Mouse (Mus musculus): ENCODE results near the gene Rcor3. TPM values are rescaled to one million over a fixed set of nuclear protein-coding genes. Genes with fewer than 3 reads are reported as not detected.
A peak's percentile ranks its signal among the peaks of the same experiment; 100 is the strongest.

The Rcor3 gene
- polyA plus RNA-seq, 1 experiment from 2014 or later: 25.1 TPM

DNA sequence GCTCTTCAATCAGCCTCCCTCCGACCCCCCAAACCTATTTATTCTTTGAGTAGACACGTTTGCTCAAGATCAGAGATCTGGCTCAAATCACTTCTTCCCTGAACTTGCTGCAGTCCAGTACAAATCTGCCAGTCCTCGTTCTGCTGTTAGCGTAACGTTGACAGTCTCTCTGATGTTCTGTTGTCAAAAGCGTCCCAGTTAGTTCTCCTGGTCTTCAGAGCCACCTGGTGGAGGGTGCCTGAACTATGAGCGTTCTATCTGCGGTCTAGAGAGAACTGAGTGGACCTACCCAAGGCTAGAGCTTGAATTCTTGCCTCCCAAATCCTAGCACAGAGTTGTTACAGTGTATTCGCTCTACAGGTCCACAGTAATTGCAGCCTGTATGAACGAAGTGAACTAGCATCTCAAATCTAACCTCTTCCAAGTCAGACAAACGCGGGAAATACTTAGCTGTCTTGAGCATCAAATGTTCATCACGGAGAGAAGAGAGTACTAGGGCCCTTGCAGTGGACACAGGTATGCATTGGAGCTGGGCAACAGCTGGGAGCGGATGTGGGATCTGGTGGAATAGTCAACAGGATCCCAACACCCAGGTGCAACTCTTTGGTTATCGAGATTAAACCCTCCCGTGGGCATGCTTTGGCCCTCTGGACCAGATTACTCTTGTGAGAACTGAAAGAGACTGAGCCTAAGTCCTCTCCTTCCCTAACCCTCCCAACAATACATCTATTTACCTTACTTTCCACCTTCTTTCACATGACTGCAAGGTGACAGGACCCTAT, 44.8 kb downstream of the Rcor3 start:
- H3K4me3 ChIP-seq (replicated peaks): peak overlapping the region; percentile 59
- ATAC-seq (ENCODE audit: insufficient number of reproducible peaks, insufficient read depth, low FRiP score, low TSS enrichment, low read depth): peak; percentile 50; the same call in 1 of the 2 replicates
- H3K9me3 ChIP-seq: no peaks in the 10 kb centered on the region

DNA sequence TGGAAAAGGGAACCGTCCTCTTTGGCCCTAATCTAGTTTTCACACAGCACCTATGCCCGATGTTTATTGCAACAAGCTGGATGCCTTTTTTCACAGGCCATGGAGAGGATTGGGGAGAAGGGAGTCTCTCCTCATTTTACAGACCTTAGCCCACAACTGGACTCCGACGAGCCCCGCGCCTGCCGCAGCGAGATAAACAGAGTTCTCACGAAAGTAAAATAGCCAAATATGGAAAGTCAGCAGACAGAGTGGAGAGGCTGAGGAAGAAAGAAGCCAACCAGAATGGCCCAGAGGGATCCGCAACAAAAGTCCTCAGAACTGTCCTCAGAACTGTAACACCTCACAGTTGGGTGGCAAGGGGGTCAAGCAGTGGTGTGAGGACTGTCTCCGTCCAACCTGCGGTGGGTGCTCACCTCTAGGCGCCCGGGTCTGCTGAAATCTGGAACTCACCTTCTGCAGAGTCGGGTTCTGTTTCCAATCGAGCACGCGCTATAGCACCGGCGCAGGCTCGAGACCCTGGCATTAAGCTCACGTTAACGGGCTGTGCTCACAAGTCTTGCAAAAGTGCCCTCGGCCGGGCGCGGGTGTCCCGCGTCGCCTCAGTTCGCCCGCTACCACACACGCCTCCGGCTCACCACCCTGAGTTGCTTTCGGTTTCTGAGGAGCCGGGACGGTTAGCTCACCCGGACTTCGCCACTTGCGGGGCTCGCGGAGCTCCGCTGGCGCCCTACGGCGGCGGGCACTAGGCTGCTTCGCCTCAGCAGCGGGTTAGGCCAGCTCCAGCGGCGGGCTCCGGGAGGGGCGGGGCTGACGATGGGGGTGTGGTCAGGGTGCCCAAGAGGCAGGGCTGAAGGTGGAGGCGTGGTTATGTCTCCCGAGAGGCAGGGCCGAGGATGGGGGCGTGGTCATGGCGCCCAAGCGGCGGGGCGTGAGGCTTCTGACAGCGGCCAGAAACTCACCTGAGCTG, 45.8 kb downstream of the Rcor3 start, which contains the start of gene Traf5:
Gene Traf5 (minus strand): TSS at position 754 of the 967 bp plus-strand sequence.
- peaks cover 12% of the 10 kb centered on the region for H3K27me3 ChIP-seq
- H3K27ac ChIP-seq: peak within 1 kb of the TSS; percentile 59

More for the DNA sequence above, 44.8 kb downstream of the Rcor3 start:
- no peak overlapping the region for H3K9ac ChIP-seq (replicated peaks)
- peaks cover 12% of the 10 kb centered on the region for H3K27me3 ChIP-seq
- peaks cover 20% of the 10 kb centered on the region; the same call in 1 of the 2 replicates for H3K4me1 ChIP-seq (replicated peaks)
- WGBS: 30% methylated on average over 16 of the region's 16 CpGs
- H3K27ac ChIP-seq: no peak overlapping the region
- H3K4me2 ChIP-seq: peak overlapping the region; percentile 88
- 0 out of 2 replicates have a peak, but pooled peaks cover 4% of the 10 kb centered on the region for H3K36me3 ChIP-seq

DNA sequence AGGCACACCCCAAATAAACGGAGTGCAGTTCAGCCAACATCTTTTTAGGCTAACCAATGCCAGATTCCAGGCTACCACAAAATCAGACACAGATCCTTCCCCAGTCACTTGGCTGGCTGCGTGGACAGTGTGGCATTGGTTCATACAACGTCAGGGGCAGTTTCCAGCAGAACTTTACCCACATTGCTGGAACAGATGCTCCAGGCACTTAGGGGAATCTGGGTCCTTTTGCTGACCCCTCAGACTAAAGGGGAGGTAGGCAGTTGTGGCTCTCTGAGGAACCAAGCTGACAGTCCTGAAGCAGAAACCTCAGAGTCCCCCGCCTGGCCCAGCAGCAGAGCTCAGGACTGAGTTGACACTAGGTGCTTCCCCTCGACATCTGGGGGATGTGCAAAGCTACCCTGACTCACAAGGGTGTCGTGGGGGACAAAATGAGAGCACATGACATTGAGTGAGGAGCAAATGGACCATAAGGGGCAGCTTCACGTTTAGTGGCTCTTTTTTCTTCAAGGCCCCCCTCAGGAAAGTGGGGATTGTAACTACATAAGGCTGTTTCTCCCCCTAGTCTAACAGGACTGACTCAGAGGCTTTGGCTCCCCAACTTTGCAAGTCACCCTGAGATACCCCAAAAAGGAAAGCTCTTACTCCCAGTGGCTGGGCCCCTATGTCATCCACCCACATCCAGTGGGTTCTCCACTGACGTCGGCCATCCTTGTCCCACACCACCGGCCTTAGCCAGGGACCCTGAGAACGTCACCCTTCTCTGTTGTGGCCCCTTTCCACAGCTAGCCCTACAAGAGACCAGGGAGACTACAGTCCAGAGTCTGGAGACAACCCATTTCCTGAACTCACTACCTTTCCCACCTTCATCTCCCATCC, 46.9 kb downstream of the Rcor3 start:
- Histone ChIP-seq H3K27me3 (peaks cover 12% of the 10 kb centered on the region), H3K4me2 (peak overlapping the region; percentile 88), H3K36me3 (no peaks in the 10 kb centered on the region), H3K4me1 (replicated peaks) (peaks cover 27% of the 10 kb centered on the region), H3K9ac (replicated peaks) (no peak overlapping the region), H3K4me3 (replicated peaks) (peak overlapping the region; percentile 59), H3K9me3 (no peaks in the 10 kb centered on the region), H3K27ac (no peak overlapping the region)
- 69% methylated on average over 11 of the region's 11 CpGs for WGBS
- no peak for ATAC-seq (ENCODE audit: insufficient number of reproducible peaks, insufficient read depth, low FRiP score, low TSS enrichment, low read depth)

More for the DNA sequence above, 45.8 kb downstream of the Rcor3 start, which contains the start of gene Traf5:
- peak within 1 kb of the TSS; percentile 88 for H3K4me2 ChIP-seq
- 2% methylated on average over 63 of the region's 63 CpGs for WGBS
- H3K9ac ChIP-seq (replicated peaks): peak within 1 kb of the TSS; percentile 75
- peak within 1 kb of the TSS; percentile 59 for H3K4me3 ChIP-seq (replicated peaks)
- peaks cover 21% of the 10 kb centered on the region for H3K4me1 ChIP-seq (replicated peaks)
- no peaks in the 10 kb centered on the region for H3K9me3 ChIP-seq
- H3K36me3 ChIP-seq: no peaks in the 10 kb centered on the region
- ATAC-seq (ENCODE audit: insufficient number of reproducible peaks, insufficient read depth, low FRiP score, low TSS enrichment, low read depth): peak; percentile 91

DNA sequence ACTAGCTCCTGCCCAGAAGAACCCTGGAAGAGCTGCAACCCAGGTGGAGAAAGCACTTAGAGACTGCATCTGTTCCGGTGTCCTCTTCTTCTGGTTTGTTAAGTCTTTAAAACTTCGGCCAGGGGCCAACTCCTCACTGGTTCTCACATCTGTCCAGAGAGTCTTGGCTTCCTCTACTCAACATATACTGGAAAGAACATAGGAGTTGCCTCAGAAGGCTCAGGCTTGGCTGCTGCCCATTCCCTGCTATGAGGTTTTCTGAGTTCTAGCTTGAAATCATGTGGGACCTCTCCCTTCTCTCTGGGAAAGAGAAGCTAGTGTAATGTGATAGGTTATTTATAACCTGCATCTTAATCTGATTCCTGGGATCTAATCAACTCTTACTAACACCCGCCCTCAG, 47.6 kb downstream of the Rcor3 start:
- Histone ChIP-seq H3K4me2 (no peak overlapping the region), H3K36me3 (no peaks in the 10 kb centered on the region), H3K9me3 (no peaks in the 10 kb centered on the region), H3K4me3 (replicated peaks) (no peak overlapping the region), H3K27ac (no peak overlapping the region), H3K27me3 (peaks cover 12% of the 10 kb centered on the region), H3K9ac (replicated peaks) (no peak overlapping the region), H3K4me1 (replicated peaks) (peaks cover 27% of the 10 kb centered on the region)
- 83% methylated on average over 3 of the region's 3 CpGs for WGBS
- no peak for ATAC-seq (ENCODE audit: insufficient number of reproducible peaks, insufficient read depth, low FRiP score, low TSS enrichment, low read depth)

DNA sequence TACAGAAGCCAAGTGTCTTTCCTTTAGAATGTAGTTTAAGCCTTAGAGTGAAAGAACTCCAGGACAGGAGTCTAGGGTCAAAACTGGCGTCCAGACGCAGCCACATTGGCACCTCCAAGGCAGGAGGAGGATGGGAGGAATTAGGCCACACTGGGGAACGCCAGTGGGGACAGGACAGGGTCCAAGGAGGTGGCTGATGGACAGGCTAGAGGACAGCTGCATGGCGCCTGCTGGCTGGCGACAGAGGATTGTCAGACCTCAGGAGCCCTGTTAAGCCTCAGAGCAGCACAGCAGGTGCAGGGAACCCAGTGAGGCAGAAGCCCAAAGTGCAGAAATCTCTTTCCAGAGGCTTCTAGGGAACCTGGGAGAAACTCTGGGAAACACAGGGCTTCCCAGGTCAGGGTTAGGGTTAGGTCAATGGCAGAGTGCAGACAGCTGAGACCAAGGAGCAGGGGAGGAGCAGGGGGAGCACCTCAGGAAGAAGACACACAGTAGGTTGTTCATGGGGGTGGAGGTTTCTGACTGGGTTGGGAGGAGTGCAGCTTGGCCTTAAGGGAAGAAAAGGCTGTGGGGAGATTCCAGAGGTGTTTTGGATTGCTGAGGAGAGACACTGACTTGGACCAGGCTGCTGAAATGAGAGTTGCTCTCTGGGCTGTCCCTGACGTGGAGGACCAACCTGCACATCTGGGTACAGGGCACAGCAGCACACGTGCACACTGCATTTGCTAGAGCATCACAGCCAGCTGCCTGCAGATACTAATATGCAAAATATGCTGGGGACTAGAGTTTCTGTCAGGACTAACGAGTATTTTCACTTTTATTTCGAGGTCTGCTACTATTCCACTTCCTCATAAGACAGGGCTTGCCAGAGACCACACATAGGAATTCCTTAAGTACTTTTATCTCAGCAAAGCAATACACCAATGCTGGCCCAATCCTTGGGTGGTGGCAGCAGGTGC, 48.4 kb downstream of the Rcor3 start:
- no peaks in the 10 kb centered on the region for H3K9me3 ChIP-seq
- no peak overlapping the region for H3K4me3 ChIP-seq (replicated peaks)
- H3K9ac ChIP-seq (replicated peaks): no peak overlapping the region
- ATAC-seq (ENCODE audit: insufficient number of reproducible peaks, insufficient read depth, low FRiP score, low TSS enrichment, low read depth): no peak
- no peak overlapping the region for H3K4me2 ChIP-seq
- WGBS: 65% methylated on average over 9 of the region's 9 CpGs
- H3K4me1 ChIP-seq (replicated peaks): peaks cover 27% of the 10 kb centered on the region
- no peaks in the 10 kb centered on the region for H3K36me3 ChIP-seq
- H3K27ac ChIP-seq: no peak overlapping the region
- H3K27me3 ChIP-seq: peaks cover 12% of the 10 kb centered on the region

DNA sequence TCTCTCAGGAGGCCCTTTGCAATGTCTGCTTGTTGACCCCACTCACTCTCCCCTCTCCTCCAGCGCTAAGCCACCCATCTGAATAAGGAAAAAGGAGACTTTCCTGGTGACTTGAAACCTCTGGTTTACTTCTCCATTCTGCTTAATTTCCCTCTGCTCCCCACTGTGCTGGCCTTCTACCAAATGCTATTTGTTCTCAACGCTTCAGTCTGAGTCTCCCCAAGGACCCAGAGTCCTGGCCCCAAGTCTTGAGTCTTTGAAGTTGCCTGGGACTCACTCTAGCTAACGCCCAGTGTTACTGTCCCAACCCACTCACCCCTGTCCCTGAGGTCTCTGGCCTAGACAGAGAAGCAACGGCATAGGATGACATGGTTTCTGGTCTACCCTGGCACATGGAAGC, 49.9 kb downstream of the Rcor3 start:
- peaks cover 12% of the 10 kb centered on the region for H3K27me3 ChIP-seq
- H3K9ac ChIP-seq (replicated peaks): no peak overlapping the region
- no peaks in the 10 kb centered on the region for H3K9me3 ChIP-seq
- ATAC-seq (ENCODE audit: insufficient number of reproducible peaks, insufficient read depth, low FRiP score, low TSS enrichment, low read depth): no peak
- H3K4me1 ChIP-seq (replicated peaks): peaks cover 27% of the 10 kb centered on the region
- no peaks in the 10 kb centered on the region for H3K36me3 ChIP-seq
- 67% methylated on average over 4 of the region's 4 CpGs for WGBS
- H3K4me2 ChIP-seq: no peak overlapping the region
- H3K4me3 ChIP-seq (replicated peaks): no peak overlapping the region
- no peak overlapping the region for H3K27ac ChIP-seq

DNA sequence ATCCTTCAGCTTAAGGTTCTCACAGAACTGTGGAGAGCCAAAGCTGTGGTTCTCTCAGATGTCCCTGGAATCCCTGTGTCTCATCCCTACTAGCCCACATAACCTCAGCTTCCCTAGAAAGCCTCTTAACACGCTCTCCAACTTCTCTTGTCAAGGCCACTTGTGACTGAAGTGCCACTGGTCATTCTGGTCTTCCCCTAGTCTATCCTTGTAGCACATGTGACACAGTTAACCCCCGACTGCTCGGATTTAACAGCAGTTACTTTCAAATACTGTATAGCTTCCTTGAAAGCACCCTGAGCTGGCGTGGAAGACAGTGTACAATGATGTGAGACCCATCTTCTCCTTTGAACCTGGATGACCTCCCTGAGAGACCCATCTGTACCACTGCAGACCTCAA, 50.8 kb downstream of the Rcor3 start:
- WGBS: 77% methylated on average over 4 of the region's 4 CpGs
- no peak overlapping the region for H3K9ac ChIP-seq (replicated peaks)
- ATAC-seq (ENCODE audit: insufficient number of reproducible peaks, insufficient read depth, low FRiP score, low TSS enrichment, low read depth): no peak
- no peak overlapping the region for H3K27ac ChIP-seq
- peaks cover 12% of the 10 kb centered on the region for H3K27me3 ChIP-seq
- no peak overlapping the region for H3K4me3 ChIP-seq (replicated peaks)
- H3K36me3 ChIP-seq: no peaks in the 10 kb centered on the region
- no peak overlapping the region for H3K4me2 ChIP-seq
- H3K9me3 ChIP-seq: no peaks in the 10 kb centered on the region
- peaks cover 27% of the 10 kb centered on the region for H3K4me1 ChIP-seq (replicated peaks)

DNA sequence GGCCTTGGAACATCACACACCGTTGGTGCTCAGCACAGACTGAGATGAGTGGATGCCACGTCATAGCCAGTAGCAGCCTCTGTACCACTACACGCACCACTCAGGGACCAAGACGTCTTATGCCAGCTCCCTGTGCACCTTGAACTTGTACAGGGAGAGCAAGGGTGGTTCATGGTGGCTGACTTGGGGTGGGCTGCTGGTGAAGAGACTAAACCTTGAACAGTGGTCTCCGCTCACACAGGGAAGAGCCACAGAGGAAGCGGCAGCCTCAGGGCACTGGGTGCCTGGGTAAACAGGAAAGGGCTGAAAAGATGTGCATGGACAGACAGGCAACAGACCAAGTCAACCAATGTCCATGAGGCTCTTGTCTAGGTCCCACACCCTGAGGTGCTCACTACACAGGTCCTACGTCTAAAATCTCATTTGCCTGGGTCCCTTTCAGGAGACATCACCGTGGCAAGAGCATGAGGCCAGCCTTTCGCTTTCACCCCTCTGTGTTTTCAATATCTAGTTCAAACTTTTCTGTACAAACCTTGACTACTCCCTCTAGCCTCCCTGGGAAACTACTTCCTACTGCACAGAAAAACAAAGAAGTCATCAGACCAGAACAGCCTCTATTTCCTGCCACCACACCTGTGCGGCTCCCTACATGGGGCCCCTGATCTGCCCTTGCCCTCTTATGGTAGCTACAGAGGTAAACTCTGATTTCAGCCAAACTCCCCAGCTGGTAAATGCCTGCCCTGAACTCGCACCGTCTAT, 51.4 kb downstream of the Rcor3 start:
- ATAC-seq (ENCODE audit: insufficient number of reproducible peaks, insufficient read depth, low FRiP score, low TSS enrichment, low read depth): no peak
- Histone ChIP-seq H3K4me3 (replicated peaks) (no peak overlapping the region), H3K36me3 (no peaks in the 10 kb centered on the region), H3K9ac (replicated peaks) (no peak overlapping the region), H3K27me3 (peaks cover 11% of the 10 kb centered on the region), H3K27ac (no peak overlapping the region), H3K4me2 (no peak overlapping the region), H3K9me3 (peaks cover 4% of the 10 kb centered on the region; the same call in 1 of the 2 replicates), H3K4me1 (replicated peaks) (peaks cover 24% of the 10 kb centered on the region)
- WGBS: 87% methylated on average over 12 of the region's 12 CpGs

DNA sequence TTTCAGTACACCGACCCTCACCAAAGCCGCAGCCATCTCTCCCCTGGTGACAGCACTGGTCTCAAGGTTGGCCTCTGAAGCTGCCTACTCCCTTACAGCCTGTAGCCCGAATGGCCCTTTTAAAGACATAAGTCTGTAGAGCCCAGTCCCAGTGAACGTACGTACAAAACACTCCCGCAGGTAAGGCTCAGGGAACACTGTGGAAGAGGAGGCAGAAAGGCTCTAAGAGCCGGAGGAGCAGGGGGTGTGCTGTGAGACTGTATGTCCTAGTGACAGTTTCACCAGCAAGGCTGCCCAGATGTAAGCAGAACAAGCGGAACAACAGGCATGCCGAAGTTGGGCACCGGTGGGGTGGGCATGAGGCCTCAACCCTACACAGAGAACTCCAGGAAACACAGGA, 52.6 kb downstream of the Rcor3 start:
- H3K9me3 ChIP-seq: peaks cover 12% of the 10 kb centered on the region; the same call in 1 of the 2 replicates
- ATAC-seq (ENCODE audit: insufficient number of reproducible peaks, insufficient read depth, low FRiP score, low TSS enrichment, low read depth): no peak
- no peak overlapping the region for H3K27ac ChIP-seq
- no peak overlapping the region for H3K4me2 ChIP-seq
- H3K4me3 ChIP-seq (replicated peaks): no peak overlapping the region
- H3K9ac ChIP-seq (replicated peaks): peak overlapping the region; percentile 4; the same call in 1 of the 2 replicates
- peaks cover 13% of the 10 kb centered on the region for H3K4me1 ChIP-seq (replicated peaks)
- no peaks in the 10 kb centered on the region for H3K36me3 ChIP-seq
- WGBS: 94% methylated on average over 10 of the region's 10 CpGs
- peaks cover 4% of the 10 kb centered on the region for H3K27me3 ChIP-seq
